Mouse (Mus musculus) right cerebral cortex, adult 2 months (tissue): Measurements from ENCODE around the gene Zfp239.
A peak's percentile ranks its signal among the peaks of the same experiment; 100 is the strongest.

Experiments
- DNase-seq, 2 experiments: peaks; one replicate each; pipeline ENCODE4 v3.0.0; 2021 to 2022; ENCODE audit warnings: low spot score in 2 of 2

Zfp239 gene

DNA sequence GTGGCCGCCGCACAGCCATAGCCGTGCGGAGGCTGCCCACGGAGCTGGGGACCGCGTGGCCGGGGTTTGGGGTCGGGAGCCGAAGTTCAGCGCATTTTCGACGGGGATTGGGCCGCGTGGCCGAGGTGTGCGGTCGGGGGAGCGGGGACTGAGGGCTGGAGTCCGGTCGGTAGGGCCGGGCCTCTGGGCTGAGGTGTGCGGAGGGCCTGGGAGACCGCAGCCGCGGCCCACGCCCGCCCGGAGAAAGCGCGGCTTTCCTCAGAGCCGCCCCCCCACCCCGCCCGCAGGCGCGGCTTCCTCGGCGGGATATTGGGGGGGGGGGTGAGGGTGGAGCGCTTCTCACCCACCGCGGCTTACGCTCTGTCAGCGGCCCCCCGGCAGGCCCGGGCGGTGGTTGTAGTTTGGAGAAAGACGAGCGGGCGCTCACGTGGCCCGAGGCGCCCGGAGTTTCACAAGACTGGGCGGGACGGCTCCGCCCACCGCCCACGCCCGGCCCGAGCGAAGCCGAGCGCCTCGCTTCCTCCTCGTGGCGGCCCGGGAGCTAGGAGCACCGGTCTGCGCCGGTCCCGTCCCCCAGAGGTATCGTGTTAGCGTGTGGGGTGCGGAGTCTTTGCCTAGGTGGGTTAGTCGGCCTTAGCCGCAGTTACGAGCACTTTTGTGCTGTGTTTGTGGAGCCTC, 45.5 kb downstream of the Zfp239 start:
- peak; percentile 52 to 53 for DNase-seq

DNA sequence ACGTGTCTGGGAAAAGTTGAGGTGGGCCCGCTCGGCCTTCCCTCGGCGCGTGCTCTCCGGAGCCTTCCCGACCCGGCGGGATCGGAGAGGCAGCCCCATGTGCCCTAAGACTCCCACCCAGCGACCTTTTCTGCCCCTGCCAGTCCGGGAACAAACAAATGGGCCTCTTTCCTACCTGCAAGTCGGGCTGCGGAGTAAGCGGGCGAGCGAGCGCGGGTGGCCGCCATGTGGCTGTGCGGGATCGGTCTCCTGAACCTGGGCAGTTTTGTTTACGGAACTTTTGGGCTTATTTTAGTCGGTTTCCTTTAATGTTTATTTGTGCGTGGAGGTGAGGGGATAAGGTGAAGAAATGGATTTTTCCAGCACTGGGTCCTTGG, 46.1 kb downstream of the Zfp239 start:
- DNase-seq: peak in 1 of 2 experiments; percentile 18

GRCm38 (mm10) chr6:117908424-117908900, 46.6 kb downstream of the Zfp239 start:
- no peak for DNase-seq

DNA sequence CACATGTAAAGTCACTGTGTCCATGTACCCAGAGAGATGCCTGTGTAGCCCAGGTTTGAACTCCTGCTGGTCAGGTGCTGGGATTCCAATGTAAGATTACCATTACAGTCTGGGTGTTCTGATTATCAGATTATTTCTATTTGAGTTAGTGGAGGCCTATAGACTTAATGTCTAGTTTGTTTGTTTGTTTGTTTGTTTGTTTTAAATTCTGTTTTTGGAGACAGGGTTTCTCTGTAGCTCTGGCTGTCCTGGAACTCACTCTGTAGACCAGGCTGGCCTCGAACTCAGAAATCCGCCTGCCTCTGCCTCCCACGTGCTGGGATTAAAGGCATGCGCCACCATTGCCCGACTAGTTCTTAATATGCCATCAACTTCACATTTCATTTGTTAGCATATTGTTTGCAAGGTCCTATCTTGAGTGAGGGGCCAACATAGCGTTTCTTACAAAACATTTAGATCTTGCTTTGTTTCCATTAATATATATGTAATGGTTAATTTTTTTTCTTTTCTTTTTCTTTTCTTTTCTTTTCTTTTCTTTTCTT, 48.3 kb downstream of the Zfp239 start:
- DNase-seq: no peak

DNA sequence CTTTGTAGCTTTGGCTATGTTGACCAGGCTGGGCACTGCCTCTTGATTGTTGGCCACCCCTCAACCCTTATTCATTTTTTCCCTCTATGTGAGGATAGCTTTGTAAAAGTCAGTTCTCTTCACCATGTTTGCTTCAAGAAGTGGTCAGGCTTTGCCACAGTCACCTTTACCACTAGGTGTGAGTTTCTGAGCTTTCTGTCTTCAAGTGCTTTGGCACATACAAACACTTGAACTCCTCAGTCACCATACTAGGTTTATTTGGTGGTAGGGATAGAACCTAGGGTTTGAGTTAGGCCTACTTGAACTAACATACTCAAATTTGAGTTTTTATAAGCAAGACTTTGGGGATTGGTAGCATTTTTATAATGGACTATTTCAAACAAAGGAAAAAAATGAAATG, 52.6 kb downstream of the Zfp239 start:
- DNase-seq: no peak

- DNase-seq: no peak
Measured at GRCm38 (mm10) chr6:117916205-117916736, 54.4 kb downstream of the Zfp239 start.

DNA sequence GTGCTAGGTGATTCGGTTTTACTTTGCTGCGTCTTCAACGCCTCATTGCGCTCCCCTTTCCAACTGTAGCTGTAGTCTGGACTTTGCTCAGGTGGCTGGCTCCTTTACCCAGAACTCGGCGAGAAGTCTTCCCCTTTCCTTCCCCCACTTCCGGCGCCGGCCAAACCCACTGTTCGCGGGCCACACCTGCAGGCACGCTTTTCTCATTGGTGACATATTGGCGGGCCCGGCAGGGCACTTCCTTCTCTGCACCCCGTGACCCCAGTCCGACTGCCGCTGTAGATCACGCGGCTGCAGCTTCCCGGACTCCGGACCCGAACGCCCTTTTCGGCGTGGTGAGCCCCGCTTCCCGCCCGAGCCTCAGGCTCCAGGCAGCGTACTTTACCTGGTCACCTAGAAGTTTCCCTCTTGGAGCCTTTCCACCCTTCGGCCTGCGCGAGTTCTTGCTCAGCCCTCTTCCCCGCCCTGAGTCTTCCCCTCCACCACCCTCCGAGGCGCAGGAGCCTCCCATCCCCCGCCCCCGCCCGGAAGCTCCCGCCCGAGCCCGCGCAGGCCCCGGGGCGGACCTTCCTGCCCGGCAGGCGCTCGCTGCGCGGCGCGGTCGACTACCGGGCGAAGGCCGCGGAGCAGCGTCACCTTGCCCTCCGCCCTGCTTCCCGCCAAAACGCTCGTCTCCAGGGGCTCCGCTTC, 55.0 kb downstream of the Zfp239 start:
- peak; percentile 35 to 54 for DNase-seq

DNA sequence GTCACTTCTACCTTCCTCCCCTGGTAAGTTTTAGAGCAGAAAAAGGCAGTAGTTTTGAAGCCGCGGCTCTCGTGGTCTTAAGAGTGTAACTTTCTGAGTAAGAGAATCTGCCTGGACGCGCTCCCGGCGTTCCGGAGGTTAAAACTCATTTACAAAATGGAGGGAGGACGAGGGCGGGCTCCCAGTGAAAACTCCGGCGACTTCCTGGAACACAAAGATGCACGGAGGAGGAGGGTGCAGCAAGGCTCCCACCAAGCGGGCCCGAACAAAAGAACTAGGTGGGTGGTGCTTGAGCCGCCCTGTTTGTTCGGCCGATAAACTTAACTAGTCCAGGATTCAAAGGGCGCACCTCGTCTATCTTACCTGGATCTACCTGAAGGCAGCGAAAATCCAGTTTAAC, 55.7 kb downstream of the Zfp239 start:
- DNase-seq: peak; percentile 52 to 58

- no peak for DNase-seq
Measured at GRCm38 (mm10) chr6:117918043-117918442, 56.1 kb downstream of the Zfp239 start.

DNA sequence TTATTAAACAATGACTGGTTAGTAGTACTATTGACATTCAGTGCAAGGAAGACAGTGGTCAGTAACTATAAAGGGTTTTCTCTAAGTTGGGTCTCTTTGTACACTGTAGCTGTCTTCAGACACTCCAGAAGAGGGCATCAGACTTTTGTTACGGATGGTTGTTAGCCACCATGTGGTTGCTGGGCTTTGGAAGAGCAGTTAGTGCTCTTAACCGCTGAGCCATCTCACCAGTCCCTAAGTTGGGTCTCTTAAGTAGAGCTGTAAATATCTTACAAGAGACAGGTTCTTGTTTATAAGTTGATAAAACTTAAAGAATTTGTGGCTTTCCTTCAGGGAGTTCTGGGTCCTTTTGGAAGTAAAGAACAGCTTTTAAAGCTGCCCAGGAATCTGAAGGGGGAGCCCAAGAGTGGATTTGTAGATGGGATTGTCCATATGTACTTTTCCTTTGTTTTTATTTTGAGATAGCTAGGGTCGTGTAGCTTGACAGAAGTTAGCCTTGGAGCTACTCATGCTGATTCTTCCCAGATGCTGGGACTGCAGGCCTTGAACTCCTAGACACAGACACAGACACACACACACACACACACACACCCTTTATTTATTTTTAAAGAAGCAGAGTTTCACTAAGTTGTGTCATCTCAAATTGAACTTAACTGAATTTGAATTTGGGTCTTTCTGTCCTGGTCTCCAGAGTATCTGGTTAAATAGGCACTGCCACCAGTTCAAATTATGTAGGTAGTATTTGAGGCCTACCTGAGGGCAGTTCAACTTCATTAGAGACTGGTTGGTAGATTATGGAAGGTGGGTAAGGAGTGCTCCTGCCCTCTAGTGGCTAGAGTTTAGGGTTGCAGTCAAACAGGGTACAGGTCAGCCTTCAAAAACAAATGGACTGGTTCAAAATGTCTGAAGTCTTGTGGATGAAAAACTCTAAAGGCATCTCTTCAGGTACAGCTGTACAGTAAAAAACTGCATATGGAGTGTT, 59.0 kb downstream of the Zfp239 start:
- no peak for DNase-seq

- no peak for DNase-seq
Measured at GRCm38 (mm10) chr6:117922041-117922440, 60.1 kb downstream of the Zfp239 start.
